8 mouse cellular contexts compared by ENCODE assay signal in genomic region chr14:103680285-103680819, GRCm38 (mm10). TPM values are rescaled to one million over a fixed set of nuclear protein-coding genes. Genes with fewer than 3 reads are reported as not detected.
DNase-seq lines count a peak whose midpoint lies in the region; ATAC-seq lines count a peak whose summit lies in the region.
"Had no signal": no experiment of that assay in that cellular context is flagged by ENCODE, and none has a peak within 500 bp of the region (broad histone marks: within the 10 kb centered on the region; RNA-seq: fewer than 3 reads in every experiment).

No protein-coding gene starts in this region.

- ATAC-seq in kidney, embryonic 15.5 days (replicated peaks; ENCODE audit: low FRiP score) = no peak
- peak; percentile 44; the same call in 1 of the 2 replicates for ATAC-seq in intestine, embryonic 16.5 days
- peak; percentile 19; the same call in 1 of the 2 replicates for ATAC-seq in neural tube, embryonic 14.5 days (ENCODE audit: low read depth)

- no peaks in the 10 kb centered on the region for H3K36me3 ChIP-seq in kidney, embryonic 15.5 days
- H3K36me3 ChIP-seq in hindbrain, embryonic 10.5 days = peaks cover 4% of the 10 kb centered on the region; the same call in 1 of the 2 replicates
- no peaks in the 10 kb centered on the region for H3K36me3 ChIP-seq in intestine, embryonic 16.5 days (ENCODE audit: control insufficient read depth, insufficient read depth, low read length)
- H3K36me3 ChIP-seq in neural tube, embryonic 14.5 days (ENCODE audit: control insufficient read depth, insufficient read depth, low read length) = no peaks in the 10 kb centered on the region

- H3K9me3 ChIP-seq in kidney, embryonic 15.5 days (replicated peaks) = no peaks in the 10 kb centered on the region
- no peaks in the 10 kb centered on the region for H3K9me3 ChIP-seq in hindbrain, embryonic 10.5 days
- H3K9me3 ChIP-seq in intestine, embryonic 16.5 days (ENCODE audit: control insufficient read depth, low read length) = no peaks in the 10 kb centered on the region
- H3K9me3 ChIP-seq in neural tube, embryonic 14.5 days (ENCODE audit: control insufficient read depth, low read length) = no peaks in the 10 kb centered on the region

- H3K4me3 ChIP-seq in kidney, embryonic 15.5 days (replicated peaks) = 0 out of 2 replicates have a peak overlapping the region, but pooled peaks have one; percentile 8
- H3K4me3 ChIP-seq in hindbrain, embryonic 10.5 days = no peak overlapping the region
- no peak overlapping the region for H3K4me3 ChIP-seq in intestine, embryonic 16.5 days (ENCODE audit: low read length)
- H3K4me3 ChIP-seq in neural tube, embryonic 14.5 days (ENCODE audit: low read depth, low read length) = no peak overlapping the region

- WGBS in kidney, embryonic 15.5 days = 46% methylated on average over 7 of the region's 7 CpGs
- 56% methylated on average over 7 of the region's 7 CpGs for WGBS in hindbrain, embryonic 10.5 days
- WGBS in intestine, embryonic 16.5 days = 50% methylated on average over 7 of the region's 7 CpGs
- 64% methylated on average over 7 of the region's 7 CpGs for WGBS in neural tube, embryonic 14.5 days

- no peak for DNase-seq in kidney, postnatal 25 days
- no peak for DNase-seq in hindbrain, embryonic 10.5 days (ENCODE audit: low spot score)
- no peak for DNase-seq in adrenal gland, postnatal 4 days (ENCODE audit: low spot score in 2 of 2)
- DNase-seq in cerebellum, adult 9-11 months = no peak
- DNase-seq: thymus, postnatal 14 days had no signal

- no peaks in the 10 kb centered on the region for H3K27me3 ChIP-seq in kidney, embryonic 15.5 days
- H3K27me3 ChIP-seq in hindbrain, embryonic 10.5 days (ENCODE audit: insufficient read depth, poor library complexity, severe bottlenecking) = no peaks in the 10 kb centered on the region
- H3K27me3 ChIP-seq in intestine, embryonic 16.5 days (replicated peaks; ENCODE audit: control insufficient read depth, insufficient read depth, low read length) = no peaks in the 10 kb centered on the region
- H3K27me3 ChIP-seq in neural tube, embryonic 14.5 days (ENCODE audit: control insufficient read depth, insufficient read depth, low read length) = no peaks in the 10 kb centered on the region

- no peak overlapping the region for H3K9ac ChIP-seq in kidney, embryonic 15.5 days
- H3K9ac ChIP-seq in intestine, embryonic 16.5 days (ENCODE audit: low read depth, low read length) = no peak overlapping the region
- H3K9ac ChIP-seq in neural tube, embryonic 14.5 days (replicated peaks; ENCODE audit: low read depth, low read length) = no peak overlapping the region

- peak overlapping the region; percentile 38 for H3K4me2 ChIP-seq in kidney, embryonic 15.5 days
- H3K4me2 ChIP-seq in intestine, embryonic 16.5 days (ENCODE audit: low read depth, low read length) = peak overlapping the region; percentile 28; the same call in 1 of the 2 replicates
- H3K4me2 ChIP-seq in neural tube, embryonic 14.5 days (ENCODE audit: low read depth, low read length) = peak overlapping the region; percentile 32; the same call in 1 of the 2 replicates

- H3K4me1 ChIP-seq in kidney, embryonic 15.5 days = peaks cover 10% of the 10 kb centered on the region
- peaks cover 58% of the 10 kb centered on the region for H3K4me1 ChIP-seq in hindbrain, embryonic 10.5 days (replicated peaks)
- H3K4me1 ChIP-seq in intestine, embryonic 16.5 days (ENCODE audit: control insufficient read depth, insufficient read depth, low read length) = 0 out of 2 replicates have a peak, but pooled peaks cover 3% of the 10 kb centered on the region
- peaks cover 14% of the 10 kb centered on the region for H3K4me1 ChIP-seq in neural tube, embryonic 14.5 days (ENCODE audit: control insufficient read depth, insufficient read depth, low read length)

- no peak overlapping the region for H3K27ac ChIP-seq in kidney, embryonic 15.5 days
- peak overlapping the region; percentile 74; the same call in 1 of the 2 replicates for H3K27ac ChIP-seq in hindbrain, embryonic 10.5 days
- no peak overlapping the region for H3K27ac ChIP-seq in intestine, embryonic 16.5 days (ENCODE audit: low read length)
- peak overlapping the region; percentile 77; the same call in 1 of the 2 replicates for H3K27ac ChIP-seq in neural tube, embryonic 14.5 days (ENCODE audit: low read depth, low read length)

RNA-seq across cellular contexts. Expression of gene Slain1, which starts 30.3 kb away (rescaled TPM):
- polyA plus RNA-seq in kidney, embryonic 15.5 days (2015; fragmentation: Nextera tagmentation; extraction: Ambion mirVana) = 2.9 TPM in 2 replicates
- polyA plus RNA-seq in hindbrain, embryonic 10.5 days (2016; fragmentation: Nextera tagmentation; extraction: Ambion mirVana) = 8.2 and 13.3 TPM in 2 replicates
- 0.57 and 0.71 TPM in 2 replicates for polyA plus RNA-seq in intestine, embryonic 16.5 days (2015; fragmentation: Nextera tagmentation; extraction: Ambion mirVana)
- polyA plus RNA-seq in neural tube, embryonic 14.5 days (2014; fragmentation: Nextera tagmentation; extraction: Ambion mirVana) = 23.7 and 25.9 TPM in 2 replicates
- total RNA-seq in adrenal gland, postnatal 4 days (2021) = 1 to 10 TPM; 2.8 to 4.1 TPM

Comparison
In these comparisons a context has a peak if more than half of its experiments do, and no peak if none do; other contexts are left out.
1. H3K27ac ChIP-seq: peak in hindbrain, embryonic 10.5 days (single experiment) and neural tube, embryonic 14.5 days (single experiment); none in kidney, embryonic 15.5 days (single experiment) and intestine, embryonic 16.5 days (single experiment).
2. Peak in every context shown above with its lines, with median percentiles within 50 percentile points of each other: H3K4me2 ChIP-seq.